7 mouse cellular contexts compared by ENCODE assay signal in the genomic region with DNA sequence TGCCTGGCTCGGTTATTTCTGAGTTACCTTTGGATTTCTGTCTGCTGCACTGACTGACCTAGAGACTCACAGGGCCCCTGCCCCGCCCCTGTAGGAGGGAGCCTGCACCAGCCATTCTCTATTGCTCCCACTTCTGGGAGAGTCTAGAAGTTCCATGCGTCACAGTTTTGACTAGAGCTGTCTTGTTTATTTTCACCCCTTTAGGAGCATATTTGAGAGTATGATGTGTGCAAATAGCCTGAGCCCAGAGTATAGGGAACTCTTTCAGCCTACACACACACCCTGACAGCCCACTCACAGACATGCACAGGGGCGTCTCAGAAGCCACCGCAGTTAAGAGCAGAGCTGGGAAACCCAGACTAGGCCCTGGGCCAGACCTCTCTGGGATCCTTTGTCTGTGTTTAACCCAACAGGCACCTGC. TPM values are rescaled to one million over a fixed set of nuclear protein-coding genes. Genes with fewer than 3 reads are reported as not detected.
DNase-seq lines count a peak whose midpoint lies in the region; ATAC-seq and TF ChIP-seq lines count a peak whose summit lies in the region.

No protein-coding gene starts in this region.

- H3K4me2 ChIP-seq in embryonic facial prominence, embryonic 13.5 days = no peak overlapping the region
- H3K4me2 ChIP-seq in lung, embryonic 15.5 days = peak overlapping the region; percentile 10; the same call in 1 of the 2 replicates

- peak; percentile 83 for DNase-seq in NIH3T3 (ENCODE audit: low read depth)
- DNase-seq in kidney, adult 2 months = peak; percentile 87
- no peak for DNase-seq in urinary bladder, postnatal 14 days (ENCODE audit: low spot score)

- no peaks in the 10 kb centered on the region for H3K9me3 ChIP-seq in embryonic facial prominence, embryonic 13.5 days
- no peaks in the 10 kb centered on the region for H3K9me3 ChIP-seq in lung, embryonic 15.5 days

- 0 out of 2 replicates have a peak, but pooled peaks have one; percentile 50 for ATAC-seq in embryonic facial prominence, embryonic 13.5 days (ENCODE audit: insufficient number of reproducible peaks, insufficient read depth, low FRiP score, low TSS enrichment, low read depth)
- peak; percentile 66 for ATAC-seq in lung, embryonic 15.5 days (ENCODE audit: borderline replicate concordance, extremely low read depth, low FRiP score, low TSS enrichment)
- no peak for ATAC-seq in erythroblast, adult 5-6 weeks (replicated peaks; ENCODE audit: low FRiP score, poor library complexity, severe bottlenecking)
- ATAC-seq in granulocyte monocyte progenitor cell, adult 5-6 weeks (replicated peaks; ENCODE audit: poor library complexity, severe bottlenecking) = no peak

- TF ChIP-seq CTCF in kidney, adult 2 months (conservative IDR thresholded peaks at IDR 0.05; ENCODE audit: insufficient read depth, insufficient read length, low read depth, low read length) = no peak

- H3K4me3 ChIP-seq in embryonic facial prominence, embryonic 13.5 days = no peak overlapping the region
- H3K4me3 ChIP-seq in kidney, adult 2 months (ENCODE audit: insufficient read depth, low read depth, low read length) = no peak overlapping the region
- no peak overlapping the region for H3K4me3 ChIP-seq in lung, embryonic 15.5 days

- peak overlapping the region; percentile 74 for H3K27ac ChIP-seq in embryonic facial prominence, embryonic 13.5 days
- peak overlapping the region; percentile 83 for H3K27ac ChIP-seq in kidney, adult 2 months (ENCODE audit: insufficient read depth, low read depth, low read length)
- H3K27ac ChIP-seq in lung, embryonic 15.5 days = peak overlapping the region; percentile 96

- H3K27me3 ChIP-seq in embryonic facial prominence, embryonic 13.5 days = no peaks in the 10 kb centered on the region
- no peaks in the 10 kb centered on the region for H3K27me3 ChIP-seq in kidney, adult 2 months (replicated peaks; ENCODE audit: control insufficient read depth, insufficient read depth, low read length)
- no peaks in the 10 kb centered on the region for H3K27me3 ChIP-seq in lung, embryonic 15.5 days

- no peak for TF ChIP-seq POLR2A in kidney, adult 2 months (IDR thresholded peaks at IDR 0.05; ENCODE audit: low read depth, low read length)

- no peaks in the 10 kb centered on the region for H3K36me3 ChIP-seq in embryonic facial prominence, embryonic 13.5 days
- H3K36me3 ChIP-seq in kidney, adult 2 months (ENCODE audit: control insufficient read depth, insufficient read depth, low read length) = no peaks in the 10 kb centered on the region
- H3K36me3 ChIP-seq in lung, embryonic 15.5 days = no peaks in the 10 kb centered on the region

- H3K9ac ChIP-seq in embryonic facial prominence, embryonic 13.5 days = no peak overlapping the region; the same call in 1 of the 2 replicates
- no peak overlapping the region for H3K9ac ChIP-seq in lung, embryonic 15.5 days

- WGBS in embryonic facial prominence, embryonic 13.5 days = 64% methylated on average over 5 of the region's 5 CpGs
- 20% methylated on average over 5 of the region's 5 CpGs for WGBS in kidney, adult 2 months
- WGBS in lung, embryonic 15.5 days = 27% methylated on average over 5 of the region's 5 CpGs

- H3K4me1 ChIP-seq in embryonic facial prominence, embryonic 13.5 days = peaks cover 63% of the 10 kb centered on the region
- peaks cover 77% of the 10 kb centered on the region for H3K4me1 ChIP-seq in kidney, adult 2 months (ENCODE audit: control insufficient read depth, insufficient read depth, low read length)
- H3K4me1 ChIP-seq in lung, embryonic 15.5 days = peaks cover 88% of the 10 kb centered on the region

RNA-seq across cellular contexts. Expression of gene Tcp11, which starts 54.9 kb away (rescaled TPM):
- polyA plus RNA-seq in embryonic facial prominence, embryonic 13.5 days (2015; fragmentation: Nextera tagmentation; extraction: Ambion mirVana) = 1.9 and 2.1 TPM in 2 replicates
- 1.4 and 2.5 TPM in 2 replicates for polyA plus RNA-seq in kidney, adult 2 months (2012; rRNA removed)
- 3.9 and 4.3 TPM in 2 replicates for polyA plus RNA-seq in lung, embryonic 15.5 days (2015; fragmentation: Nextera tagmentation; extraction: Ambion mirVana)
- total RNA-seq in erythroblast, adult 5-6 weeks (2015; ENCODE audit: low replicate concordance) = not detected in 2 replicates
- not detected in 2 replicates for total RNA-seq in erythroblast, adult 5-6 weeks (2017; ENCODE audit: low replicate concordance)
- 0.60 TPM in 1 of 2 replicates, not detected in the other for total RNA-seq in granulocyte monocyte progenitor cell, adult 5-6 weeks (2014; fragmentation: Nextera tagmentation)
- 2.1 and 2.4 TPM in 2 replicates for total RNA-seq in granulocyte monocyte progenitor cell, adult 5-6 weeks (2017)

Comparison
In these comparisons a context has a peak if more than half of its experiments do, and no peak if none do; other contexts are left out.
1. ATAC-seq: peak in embryonic facial prominence, embryonic 13.5 days (single experiment) and lung, embryonic 15.5 days (single experiment); none in erythroblast, adult 5-6 weeks (single experiment) and granulocyte monocyte progenitor cell, adult 5-6 weeks (single experiment).
2. Peak in every context shown above with its lines, with median percentiles within 50 percentile points of each other: H3K27ac ChIP-seq.